Mouse (Mus musculus): ENCODE measurements around the gene Nlk. TPM values are rescaled to one million over a fixed set of nuclear protein-coding genes. Genes with fewer than 3 reads are reported as not detected.
A peak's percentile ranks its signal among the peaks of the same experiment; 100 is the strongest.
"Not testable (repeated sequence)": the region's sequence is repeated elsewhere in the genome, so short reads cannot be mapped to it uniquely, and the experiment has no call there.

The Nlk gene
- polyA plus RNA-seq, 1 experiment from 2014 or later = 26.7 TPM

DNA sequence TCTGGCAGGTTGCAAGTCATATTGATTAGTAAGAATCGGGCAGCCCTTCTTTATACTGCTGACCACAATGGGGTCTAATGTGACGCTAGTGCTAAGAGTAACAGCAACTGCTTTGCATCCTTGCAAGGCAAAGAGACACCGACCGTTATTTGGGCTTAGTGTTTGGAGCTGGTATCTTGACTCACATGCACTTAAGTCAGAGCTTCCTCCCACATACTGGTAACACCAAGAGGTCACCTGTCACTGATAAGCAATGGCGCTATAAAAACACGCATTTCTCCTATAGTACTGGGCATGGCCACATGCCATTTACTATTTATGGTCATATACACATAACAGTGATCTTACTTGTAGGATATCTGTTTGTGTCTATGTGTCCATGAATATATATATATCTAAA lies 114.3 kb downstream of the Nlk start:
- H3K4me1 ChIP-seq = no peaks in the 10 kb centered on the region
- 96% methylated on average over 6 of the region's 6 CpGs for WGBS
- H3K9ac ChIP-seq = no peak overlapping the region
- H3K9me3 ChIP-seq = no peaks in the 10 kb centered on the region
- H3K27me3 ChIP-seq (replicated peaks) = no peaks in the 10 kb centered on the region
- ATAC-seq (replicated peaks) = no peak
- peaks cover 29% of the 10 kb centered on the region for H3K36me3 ChIP-seq (replicated peaks)
- no peak overlapping the region for H3K4me2 ChIP-seq
- no peak overlapping the region for H3K4me3 ChIP-seq
- H3K27ac ChIP-seq = no peak overlapping the region

DNA sequence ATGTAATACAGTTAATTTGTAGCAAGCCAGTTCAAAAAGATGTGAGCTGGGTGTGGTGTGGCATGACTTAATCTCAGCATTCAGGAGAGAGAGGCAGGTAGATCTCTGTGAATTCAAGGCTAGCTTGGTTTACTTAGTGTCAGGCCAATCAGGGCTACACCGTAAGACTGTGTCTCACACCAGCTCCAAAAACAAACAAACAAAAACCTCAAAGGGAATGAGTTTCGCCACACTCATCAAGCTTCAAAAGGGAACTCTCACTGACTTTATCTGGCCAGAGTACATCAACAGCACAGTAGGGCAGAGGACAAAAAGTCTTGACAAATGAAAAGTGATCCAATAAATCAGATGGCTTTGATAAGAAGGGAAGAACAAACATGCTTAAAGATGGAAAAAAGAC lies 122.2 kb downstream of the Nlk start:
- Histone ChIP-seq H3K9me3 (no peaks in the 10 kb centered on the region), H3K4me2 (no peak overlapping the region), H3K4me1 (no peaks in the 10 kb centered on the region), H3K36me3 (replicated peaks) (peaks cover 18% of the 10 kb centered on the region; the same call in 1 of the 2 replicates), H3K27ac (no peak overlapping the region), H3K9ac (no peak overlapping the region), H3K4me3 (no peak overlapping the region), H3K27me3 (replicated peaks) (no peaks in the 10 kb centered on the region)
- ATAC-seq (replicated peaks) = no peak
- 88% methylated on average over 2 of the region's 2 CpGs for WGBS

DNA sequence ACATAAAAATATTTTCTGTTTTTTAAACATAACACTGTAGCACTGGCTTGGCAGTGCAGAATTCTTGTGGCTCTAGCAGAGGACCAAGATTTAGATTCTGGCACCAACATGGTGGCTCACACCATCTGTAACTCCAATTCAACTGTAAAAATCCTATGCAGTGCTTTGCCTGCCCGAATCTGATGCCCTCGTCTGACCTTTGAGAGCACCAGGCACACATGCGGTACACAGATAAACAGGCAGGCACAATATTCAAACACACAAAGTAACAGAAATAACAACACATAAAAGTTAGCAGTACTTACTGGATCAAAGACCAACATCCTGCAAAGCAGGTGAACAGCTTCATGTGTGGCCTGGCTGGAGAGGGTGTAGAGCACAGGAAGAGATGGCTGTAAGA lies 122.6 kb downstream of the Nlk start:
- H3K9me3 ChIP-seq = no peaks in the 10 kb centered on the region
- no peak overlapping the region for H3K9ac ChIP-seq
- no peak overlapping the region for H3K4me3 ChIP-seq
- H3K4me1 ChIP-seq = no peaks in the 10 kb centered on the region
- no peak for ATAC-seq (replicated peaks)
- no peak overlapping the region for H3K4me2 ChIP-seq
- H3K36me3 ChIP-seq (replicated peaks) = peaks cover 18% of the 10 kb centered on the region; the same call in 1 of the 2 replicates
- 94% methylated on average over 3 of the region's 3 CpGs for WGBS
- H3K27ac ChIP-seq = no peak overlapping the region
- H3K27me3 ChIP-seq (replicated peaks) = no peaks in the 10 kb centered on the region

DNA sequence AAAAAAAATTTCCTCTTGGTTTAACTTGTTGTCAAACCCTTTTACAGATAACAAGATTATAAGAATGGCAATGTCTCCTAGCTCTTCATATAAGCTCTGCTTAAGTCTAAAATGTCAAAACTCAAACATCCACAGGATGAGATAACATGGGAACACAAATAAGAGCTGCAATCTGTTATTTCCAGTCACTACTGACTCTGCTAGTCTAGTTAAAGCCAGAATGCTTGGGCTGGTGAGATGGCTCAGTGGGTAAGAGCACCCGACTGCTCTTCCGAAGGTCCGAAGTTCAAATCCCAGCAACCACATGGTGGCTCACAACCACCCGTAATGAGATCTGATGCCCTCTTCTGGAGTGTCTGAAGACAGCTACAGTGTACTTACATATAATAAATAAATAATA lies 123.1 kb downstream of the Nlk start:
- not testable (repeated sequence) for H3K27ac ChIP-seq; H3K9ac ChIP-seq; H3K4me2 ChIP-seq; H3K27me3 ChIP-seq (replicated peaks); H3K4me1 ChIP-seq; ATAC-seq (replicated peaks); H3K9me3 ChIP-seq; H3K4me3 ChIP-seq
- WGBS = 87% methylated on average over 4 of the region's 4 CpGs
- peaks cover 18% of the 10 kb centered on the region; the same call in 1 of the 2 replicates for H3K36me3 ChIP-seq (replicated peaks)

DNA sequence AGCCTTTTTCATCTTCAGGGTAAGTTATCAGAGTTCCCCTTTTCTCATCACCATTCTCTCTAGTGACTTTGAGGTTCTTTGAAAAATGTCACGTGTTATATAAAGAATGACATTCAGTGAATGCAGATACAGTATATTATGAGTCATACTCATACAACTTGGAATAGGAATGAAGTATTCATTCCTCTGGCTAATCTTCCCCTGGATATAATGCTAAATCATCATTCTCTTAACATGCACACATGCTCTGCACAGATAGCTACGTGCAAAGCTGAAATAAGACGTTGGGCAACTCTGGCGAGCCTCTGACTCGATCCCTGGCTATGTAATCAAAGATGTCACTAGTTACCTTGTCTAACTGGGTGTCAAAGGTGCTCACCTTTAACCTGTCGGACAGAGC lies 125.3 kb downstream of the Nlk start:
- Histone ChIP-seq H3K4me2 (no peak overlapping the region), H3K9ac (no peak overlapping the region), H3K4me1 (no peaks in the 10 kb centered on the region), H3K36me3 (replicated peaks) (peaks cover 13% of the 10 kb centered on the region; the same call in 1 of the 2 replicates), H3K27ac (no peak overlapping the region), H3K27me3 (replicated peaks) (no peaks in the 10 kb centered on the region), H3K9me3 (no peaks in the 10 kb centered on the region), H3K4me3 (no peak overlapping the region)
- WGBS = 91% methylated on average over 6 of the region's 6 CpGs
- no peak for ATAC-seq (replicated peaks)

DNA sequence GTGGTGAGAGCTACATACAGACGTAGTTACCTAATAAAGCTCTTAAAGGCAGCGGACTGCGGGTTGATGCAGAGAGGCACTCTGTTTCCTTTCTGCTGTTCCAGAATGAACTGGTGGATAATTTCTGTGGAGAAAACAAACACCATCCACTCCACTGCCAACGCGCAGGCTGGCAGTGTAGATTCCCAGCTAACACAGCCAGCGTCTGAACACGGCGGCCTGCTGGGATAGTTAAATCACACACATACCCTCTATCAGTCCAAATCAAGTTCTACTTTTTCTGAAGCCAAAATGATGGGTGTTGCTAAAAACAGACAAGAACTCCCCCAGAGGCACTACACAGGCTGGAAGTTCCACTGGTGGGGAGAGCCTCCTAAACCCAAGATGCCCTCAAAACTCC lies 125.7 kb downstream of the Nlk start:
- Histone ChIP-seq H3K27me3 (replicated peaks) (no peaks in the 10 kb centered on the region), H3K9ac (no peak overlapping the region), H3K4me3 (no peak overlapping the region), H3K27ac (no peak overlapping the region), H3K4me2 (no peak overlapping the region), H3K9me3 (no peaks in the 10 kb centered on the region), H3K4me1 (no peaks in the 10 kb centered on the region), H3K36me3 (replicated peaks) (peaks cover 10% of the 10 kb centered on the region; the same call in 1 of the 2 replicates)
- no peak for ATAC-seq (replicated peaks)
- WGBS = 94% methylated on average over 8 of the region's 8 CpGs

DNA sequence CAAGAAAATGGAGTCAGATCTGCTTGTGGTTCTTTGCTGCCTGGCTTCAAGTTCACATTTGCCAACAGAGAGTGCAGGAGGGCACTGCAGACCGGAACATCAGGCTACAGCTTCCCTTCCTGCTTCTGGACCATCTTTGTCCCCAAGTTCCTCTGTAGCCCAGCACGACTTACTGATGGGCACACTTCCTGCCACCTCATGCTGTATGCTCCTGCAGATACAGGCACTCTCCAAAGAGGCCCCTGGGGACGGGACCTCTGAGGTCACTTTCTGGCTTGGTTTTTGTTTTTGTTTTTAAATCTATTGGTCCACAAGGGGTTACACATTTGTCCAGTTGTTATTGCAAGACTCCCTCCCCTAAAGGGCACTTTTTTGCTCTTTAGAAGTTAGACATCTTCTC lies 127.4 kb downstream of the Nlk start:
- no peak overlapping the region for H3K9ac ChIP-seq
- no peak overlapping the region for H3K27ac ChIP-seq
- H3K4me3 ChIP-seq = no peak overlapping the region
- no peaks in the 10 kb centered on the region for H3K4me1 ChIP-seq
- WGBS = 78% methylated on average over 3 of the region's 3 CpGs
- ATAC-seq (replicated peaks) = no peak
- no peak overlapping the region for H3K4me2 ChIP-seq
- peaks cover 9% of the 10 kb centered on the region; the same call in 1 of the 2 replicates for H3K36me3 ChIP-seq (replicated peaks)
- H3K27me3 ChIP-seq (replicated peaks) = no peaks in the 10 kb centered on the region
- H3K9me3 ChIP-seq = no peaks in the 10 kb centered on the region

DNA sequence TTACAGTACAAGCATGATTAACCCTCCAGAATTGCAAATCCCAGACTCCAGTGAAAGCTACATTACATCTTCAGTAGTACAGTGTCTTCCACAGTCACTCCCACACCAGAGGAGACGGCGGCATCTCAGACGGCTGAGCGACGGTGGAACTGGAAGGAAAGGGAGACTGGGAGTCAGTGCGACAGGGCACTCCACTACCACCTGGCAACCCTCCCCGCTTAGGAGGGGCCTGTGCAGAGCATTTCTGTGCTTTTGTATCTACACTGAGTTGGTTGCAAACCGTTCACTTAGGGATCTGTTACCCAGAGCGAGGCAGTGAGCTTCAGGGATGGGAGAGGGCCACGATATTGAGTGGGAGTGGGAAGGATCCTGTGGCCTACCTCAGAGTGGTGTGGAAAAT lies 128.3 kb downstream of the Nlk start:
- no peaks in the 10 kb centered on the region for H3K4me1 ChIP-seq
- 88% methylated on average over 10 of the region's 10 CpGs for WGBS
- H3K9me3 ChIP-seq = no peaks in the 10 kb centered on the region
- no peak overlapping the region for H3K4me3 ChIP-seq
- H3K27ac ChIP-seq = no peak overlapping the region
- H3K27me3 ChIP-seq (replicated peaks) = no peaks in the 10 kb centered on the region
- ATAC-seq (replicated peaks) = no peak
- peaks cover 6% of the 10 kb centered on the region; the same call in 1 of the 2 replicates for H3K36me3 ChIP-seq (replicated peaks)
- no peak overlapping the region for H3K4me2 ChIP-seq
- no peak overlapping the region for H3K9ac ChIP-seq

DNA sequence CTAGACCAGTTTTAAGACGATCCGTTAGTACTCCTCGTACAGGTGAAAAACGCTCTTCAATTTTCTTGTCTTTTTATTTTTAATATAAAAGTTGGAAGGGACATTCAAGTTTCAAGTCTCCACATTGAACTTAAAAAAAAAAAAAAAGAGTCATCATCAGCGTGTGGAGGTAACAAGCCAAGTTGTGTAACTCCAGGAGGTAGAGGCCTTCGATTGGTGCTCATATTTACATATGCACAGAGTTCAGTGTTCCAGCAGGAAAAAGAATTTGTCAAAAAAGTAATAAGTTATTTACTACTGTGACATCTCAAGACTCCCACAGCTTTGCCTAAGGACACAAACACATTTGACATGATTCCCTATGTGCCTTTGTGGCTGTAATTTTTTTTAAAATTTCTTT lies 129.6 kb downstream of the Nlk start:
- no peaks in the 10 kb centered on the region for H3K4me1 ChIP-seq
- H3K4me2 ChIP-seq = no peak overlapping the region
- H3K27me3 ChIP-seq (replicated peaks) = no peaks in the 10 kb centered on the region
- H3K9me3 ChIP-seq = no peaks in the 10 kb centered on the region
- no peak overlapping the region for H3K4me3 ChIP-seq
- no peak overlapping the region for H3K27ac ChIP-seq
- 88% methylated on average over 6 of the region's 6 CpGs for WGBS
- ATAC-seq (replicated peaks) = no peak
- peaks cover 6% of the 10 kb centered on the region; the same call in 1 of the 2 replicates for H3K36me3 ChIP-seq (replicated peaks)
- no peak overlapping the region for H3K9ac ChIP-seq

DNA sequence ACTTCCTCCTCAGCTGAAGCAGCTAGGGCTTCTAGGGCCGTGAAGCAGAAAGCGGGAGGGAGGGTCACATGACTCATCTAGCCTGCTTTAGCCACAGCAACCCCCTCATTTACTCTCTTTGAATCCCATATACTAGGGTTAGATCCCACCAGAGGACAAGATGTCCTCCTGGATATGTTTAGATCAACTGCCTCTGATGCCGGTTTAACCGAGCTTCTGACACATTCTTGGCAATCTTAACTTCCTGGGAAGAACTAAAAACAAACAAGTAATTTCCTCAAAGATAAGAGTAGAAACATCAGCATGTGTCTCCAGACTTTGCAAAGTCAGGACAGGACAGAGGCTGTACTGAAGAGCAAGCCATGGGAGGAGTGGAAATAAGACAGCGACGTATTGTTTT lies 130.4 kb downstream of the Nlk start:
- H3K27me3 ChIP-seq (replicated peaks) = no peaks in the 10 kb centered on the region
- no peaks in the 10 kb centered on the region for H3K9me3 ChIP-seq
- H3K27ac ChIP-seq = no peak overlapping the region
- no peak for ATAC-seq (replicated peaks)
- no peak overlapping the region for H3K4me2 ChIP-seq
- no peak overlapping the region for H3K4me3 ChIP-seq
- 84% methylated on average over 6 of the region's 6 CpGs for WGBS
- no peak overlapping the region for H3K9ac ChIP-seq
- H3K4me1 ChIP-seq = no peaks in the 10 kb centered on the region
- peaks cover 4% of the 10 kb centered on the region; the same call in 1 of the 2 replicates for H3K36me3 ChIP-seq (replicated peaks)

DNA sequence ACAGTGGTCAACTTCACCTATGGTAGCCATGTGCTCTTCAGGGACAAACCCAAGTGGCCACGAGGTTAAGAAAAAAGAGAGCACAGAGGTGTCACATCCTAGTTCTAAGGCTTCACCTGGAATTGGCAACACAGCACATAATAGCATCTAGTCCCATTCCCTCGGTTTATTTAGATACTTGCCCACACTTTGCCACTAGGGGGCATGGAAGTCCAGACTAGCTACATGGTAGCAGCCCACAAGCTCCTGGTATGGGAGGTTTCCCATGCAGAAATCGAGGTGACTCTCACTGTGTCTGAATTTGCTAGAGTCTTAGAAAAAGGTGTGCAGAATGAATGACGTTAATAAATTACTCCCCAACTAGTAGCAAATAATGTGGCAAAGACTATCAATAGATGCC lies 136.7 kb downstream of the Nlk start:
- H3K36me3 ChIP-seq (replicated peaks) = no peaks in the 10 kb centered on the region
- H3K4me3 ChIP-seq = no peak overlapping the region
- 19% methylated on average over 4 of the region's 4 CpGs for WGBS
- no peak overlapping the region for H3K9ac ChIP-seq
- no peaks in the 10 kb centered on the region for H3K4me1 ChIP-seq
- peak; percentile 76 for ATAC-seq (replicated peaks)
- no peak overlapping the region for H3K27ac ChIP-seq
- no peak overlapping the region for H3K4me2 ChIP-seq
- H3K27me3 ChIP-seq (replicated peaks) = no peaks in the 10 kb centered on the region
- H3K9me3 ChIP-seq = no peaks in the 10 kb centered on the region

DNA sequence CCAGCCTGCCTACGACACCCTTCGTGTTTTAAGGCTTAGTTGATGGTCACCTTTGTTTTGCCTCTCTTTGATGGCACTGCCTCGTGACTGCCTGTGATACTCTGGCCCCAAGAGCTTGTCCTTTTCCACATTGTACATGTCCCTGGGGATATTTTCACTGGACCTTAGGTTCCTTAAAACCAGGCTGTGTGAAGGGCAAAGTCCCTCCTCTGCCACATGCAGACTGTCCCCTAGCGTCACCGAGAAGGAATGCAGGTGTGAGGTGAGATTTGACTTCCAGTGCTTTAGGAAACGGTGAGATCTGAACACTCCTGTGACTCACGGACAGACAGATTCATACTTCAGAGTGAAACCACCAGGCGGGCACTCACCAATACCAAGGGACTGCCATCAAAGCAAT lies 139.9 kb downstream of the Nlk start:
- Histone ChIP-seq H3K27ac (no peak overlapping the region), H3K4me1 (no peaks in the 10 kb centered on the region), H3K4me3 (no peak overlapping the region), H3K9ac (no peak overlapping the region), H3K9me3 (no peaks in the 10 kb centered on the region), H3K4me2 (no peak overlapping the region), H3K27me3 (replicated peaks) (no peaks in the 10 kb centered on the region), H3K36me3 (replicated peaks) (no peaks in the 10 kb centered on the region)
- WGBS = 56% methylated on average over 8 of the region's 8 CpGs
- ATAC-seq (replicated peaks) = no peak

DNA sequence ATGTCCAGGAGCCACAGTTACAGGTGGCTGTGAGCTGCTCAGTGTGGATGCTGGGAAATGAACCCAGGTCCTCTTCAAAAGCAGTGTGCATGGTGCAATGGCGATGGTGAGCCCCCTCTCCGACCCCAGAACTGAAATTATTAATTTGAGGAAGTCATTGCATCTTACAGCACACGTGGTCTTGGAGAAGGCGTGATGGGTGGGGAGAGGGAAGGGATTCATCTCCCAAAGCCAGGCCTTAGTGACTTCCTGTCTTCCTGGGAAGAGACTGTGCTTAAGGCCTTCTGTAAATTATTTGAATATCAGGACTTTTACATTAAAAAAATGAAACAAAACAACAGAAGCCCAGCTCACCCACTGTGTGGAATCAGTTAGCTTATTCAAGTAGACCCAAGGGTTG lies 141.1 kb downstream of the Nlk start:
- Histone ChIP-seq H3K36me3 (replicated peaks) (no peaks in the 10 kb centered on the region), H3K9ac (no peak overlapping the region), H3K27me3 (replicated peaks) (no peaks in the 10 kb centered on the region), H3K4me2 (no peak overlapping the region), H3K4me3 (no peak overlapping the region), H3K27ac (no peak overlapping the region), H3K4me1 (peaks cover 3% of the 10 kb centered on the region; the same call in 1 of the 2 replicates), H3K9me3 (no peaks in the 10 kb centered on the region)
- 84% methylated on average over 4 of the region's 4 CpGs for WGBS
- no peak for ATAC-seq (replicated peaks)
